Mouse (Mus musculus) retina, adult 2 months (tissue): Measurements from ENCODE around the gene Eral1.

Experiments
- DNase-seq: peaks from one replicate; pipeline ENCODE4 v3.0.0-alpha.2; 2012; ENCODE audit warnings: low read depth, low spot score

Eral1 gene

DNA sequence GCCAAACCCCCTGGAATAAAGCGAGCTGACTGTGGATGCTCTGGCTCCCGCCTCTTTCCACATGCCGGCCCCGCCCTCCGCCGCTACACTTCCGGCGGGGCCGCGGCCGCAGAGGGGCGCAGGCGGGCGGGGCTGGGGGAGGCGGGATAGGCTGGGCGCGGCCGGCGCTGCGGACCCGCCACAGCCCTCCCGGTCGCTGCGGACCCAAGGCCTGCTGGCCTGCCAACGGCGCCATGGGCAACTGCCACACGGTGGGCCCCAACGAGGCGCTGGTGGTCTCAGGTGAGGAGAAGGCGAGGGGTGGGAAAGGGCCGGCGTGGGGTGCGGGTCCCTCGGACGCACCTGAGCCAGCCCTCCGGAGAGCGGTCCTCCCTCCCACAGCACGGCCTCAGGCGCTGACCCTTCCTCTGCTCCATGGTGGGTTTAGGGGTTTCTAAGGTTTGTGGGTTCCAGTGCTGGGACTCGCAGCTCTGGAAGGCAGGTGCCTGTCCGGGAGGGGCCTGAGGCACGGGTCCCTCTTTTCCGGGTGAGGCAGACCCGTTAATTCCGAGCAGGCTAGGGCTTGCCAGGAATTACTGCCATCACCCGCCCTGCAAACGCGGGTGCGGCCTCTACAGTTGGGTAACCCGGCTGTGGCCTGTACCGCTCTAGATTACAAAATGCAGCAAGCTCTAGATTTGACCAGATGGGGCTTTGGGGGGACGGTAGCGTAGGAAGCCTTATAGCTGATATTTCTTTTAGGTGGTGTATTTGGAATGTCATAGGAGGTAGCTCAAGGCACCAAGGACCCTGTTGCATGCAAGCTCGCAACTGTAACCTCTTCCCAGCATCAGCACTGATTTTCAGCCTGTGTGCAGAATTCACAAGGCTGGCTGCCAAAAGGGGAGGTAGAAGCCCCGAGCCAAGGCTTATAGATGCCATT is 42.1 kb downstream of the Eral1 start, which contains the start of gene Flot2:
TSS of gene Flot2 (plus strand) at position 101 of the 922 bp plus-strand sequence.
- DNase-seq, result no peak

DNA sequence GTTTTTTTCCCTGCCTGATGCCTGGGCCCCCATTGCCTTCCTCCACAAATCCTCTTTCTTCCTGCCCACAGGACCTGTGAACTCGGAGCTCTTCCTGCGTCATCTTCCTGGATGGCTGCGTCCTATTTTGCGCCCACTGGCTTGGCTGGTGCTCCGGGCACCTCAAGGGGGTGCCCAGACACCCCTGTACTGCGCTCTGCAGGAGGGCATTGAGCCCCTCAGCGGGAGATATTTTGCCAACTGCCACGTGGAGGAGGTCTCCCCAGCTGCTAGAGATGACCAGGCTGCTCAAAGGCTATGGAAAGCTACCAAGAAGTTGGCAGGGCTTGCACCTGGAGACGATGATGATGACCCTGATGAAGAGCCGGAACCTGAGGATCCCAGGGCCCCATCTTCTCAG is 43.4 kb downstream of the Eral1 start:
- no peak for DNase-seq

DNA sequence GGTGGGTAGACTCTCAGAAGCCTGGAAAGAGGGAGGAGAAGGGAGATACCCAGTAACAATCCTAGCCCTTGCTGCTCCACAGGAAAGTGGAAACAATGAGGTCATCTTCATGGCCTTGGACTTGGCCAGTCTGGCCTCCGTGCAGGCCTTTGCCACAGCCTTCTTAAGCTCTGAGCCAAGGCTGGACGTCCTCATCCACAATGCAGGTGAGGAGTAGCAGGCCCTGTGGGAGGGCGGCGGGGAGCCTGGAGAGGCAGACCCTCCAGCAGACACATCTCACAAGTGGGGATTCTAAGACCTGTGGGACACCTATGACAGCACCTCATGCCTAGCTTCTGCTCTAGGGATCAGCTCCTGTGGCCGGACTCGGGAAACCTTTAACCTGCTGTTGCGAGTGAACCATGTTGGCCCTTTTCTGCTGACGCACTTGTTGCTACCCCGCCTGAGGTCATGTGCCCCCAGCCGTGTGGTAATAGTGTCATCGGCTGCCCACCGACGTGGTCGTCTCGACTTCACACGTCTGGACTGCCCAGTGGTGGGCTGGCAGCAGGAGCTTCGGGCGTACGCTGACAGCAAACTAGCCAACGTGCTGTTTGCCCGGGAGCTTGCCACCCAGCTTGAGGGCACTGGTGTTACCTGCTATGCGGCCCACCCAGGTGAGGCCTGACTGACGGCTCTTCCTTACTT is 46.1 kb downstream of the Eral1 start:
- no peak for DNase-seq

DNA sequence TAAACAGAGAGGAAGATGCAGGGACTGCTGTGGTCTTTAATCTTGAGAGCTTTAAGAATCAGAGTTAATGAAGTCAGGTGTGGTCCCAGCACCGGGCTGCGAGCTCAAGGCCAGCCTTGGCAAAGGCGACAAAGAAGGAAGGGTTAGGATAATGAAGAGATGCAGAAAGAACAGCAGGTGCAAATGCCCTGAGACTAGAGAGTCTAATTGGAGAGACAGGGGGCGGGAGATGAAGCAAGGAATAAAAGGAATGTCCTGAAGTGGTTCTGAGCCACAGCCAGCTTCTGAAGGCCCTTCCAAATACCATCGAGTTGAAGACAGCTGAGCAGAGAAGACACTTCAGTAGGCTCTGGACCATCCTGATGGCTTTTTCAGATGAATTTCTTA is 47.4 kb downstream of the Eral1 start:
- DNase-seq, result no peak

DNA sequence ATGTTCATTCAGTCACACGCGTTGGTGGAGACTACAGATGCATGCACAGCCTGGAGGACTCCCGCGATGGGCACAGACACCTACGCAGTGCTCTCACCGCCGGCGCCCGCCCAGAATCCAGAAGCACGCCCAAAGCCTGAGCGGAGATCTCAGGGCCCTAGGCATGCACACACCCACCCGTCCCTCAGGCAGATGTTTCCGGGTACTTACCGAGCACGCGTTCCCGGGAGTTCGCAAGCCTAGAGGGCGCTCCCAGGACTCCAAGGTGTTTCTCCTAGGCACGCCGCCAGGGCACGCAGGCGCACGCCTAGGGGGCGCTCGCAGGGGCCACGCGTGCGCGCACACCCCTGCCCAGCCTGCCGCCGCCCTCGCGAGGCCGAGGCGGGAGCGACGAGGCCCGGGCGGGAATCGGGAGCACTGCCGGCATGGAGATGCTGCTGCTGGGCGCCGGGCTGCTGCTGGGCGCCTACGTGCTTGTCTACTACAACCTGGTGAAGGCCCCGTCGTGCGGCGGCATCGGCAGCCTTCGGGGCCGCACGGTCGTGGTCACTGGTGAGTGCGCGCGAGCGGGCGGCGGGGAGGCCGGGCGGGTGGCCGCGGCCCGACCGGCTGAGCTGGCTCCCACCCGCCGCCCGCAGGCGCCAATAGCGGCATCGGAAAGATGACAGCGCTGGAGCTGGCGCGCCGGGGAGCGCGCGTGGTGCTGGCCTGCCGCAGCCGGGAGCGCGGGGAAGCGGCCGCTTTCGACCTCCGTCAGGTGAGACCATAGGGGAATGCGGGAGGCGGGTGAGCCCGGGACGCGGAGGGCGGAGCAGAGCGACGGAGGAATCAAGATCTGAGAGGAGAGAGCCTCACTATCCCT is 48.0 kb downstream of the Eral1 start, which contains the start of gene Dhrs13:
TSS of gene Dhrs13 (plus strand) at position 334 of the 862 bp plus-strand sequence.
- DNase-seq, result peak; percentile 77

DNA sequence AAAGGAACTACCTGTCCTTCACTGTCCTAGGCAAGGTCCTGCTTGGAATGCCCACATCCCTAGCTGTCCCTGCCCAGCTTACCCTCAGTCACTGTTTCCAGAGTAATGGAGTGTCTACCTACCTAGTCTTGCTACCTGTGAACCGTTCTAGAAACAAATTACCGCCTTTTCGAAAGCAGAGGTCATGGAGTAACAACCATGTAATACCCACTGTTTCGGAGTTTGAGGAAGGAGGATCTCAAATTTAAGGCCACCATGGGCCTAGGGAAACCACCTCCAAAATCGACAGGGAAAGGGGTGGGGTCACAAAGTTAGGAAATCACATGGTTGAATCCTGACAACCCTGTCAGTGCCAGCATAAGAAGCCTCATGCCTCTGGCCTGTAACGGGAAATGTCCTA is 48.8 kb downstream of the Eral1 start:
- DNase-seq, result no peak

DNA sequence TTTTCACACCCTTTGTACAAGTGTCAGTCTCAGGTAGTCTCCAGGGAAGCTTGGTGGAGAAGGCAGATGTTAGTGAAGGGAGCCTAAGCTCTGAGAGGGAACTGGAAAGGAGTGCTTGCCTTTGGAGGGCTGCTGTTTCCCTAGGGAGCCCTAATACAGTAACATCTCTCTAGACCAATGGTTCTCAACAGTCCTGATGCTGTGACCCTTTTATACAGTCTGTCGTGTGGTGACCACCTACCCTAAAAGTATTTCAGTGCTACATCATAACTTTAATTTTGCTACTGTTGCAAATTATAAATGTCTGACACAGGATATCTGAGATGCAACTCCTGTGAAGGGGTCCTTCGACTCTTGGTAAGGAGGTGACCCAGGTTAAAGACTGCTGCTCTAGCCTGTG is 49.6 kb downstream of the Eral1 start:
- DNase-seq, result no peak

DNA sequence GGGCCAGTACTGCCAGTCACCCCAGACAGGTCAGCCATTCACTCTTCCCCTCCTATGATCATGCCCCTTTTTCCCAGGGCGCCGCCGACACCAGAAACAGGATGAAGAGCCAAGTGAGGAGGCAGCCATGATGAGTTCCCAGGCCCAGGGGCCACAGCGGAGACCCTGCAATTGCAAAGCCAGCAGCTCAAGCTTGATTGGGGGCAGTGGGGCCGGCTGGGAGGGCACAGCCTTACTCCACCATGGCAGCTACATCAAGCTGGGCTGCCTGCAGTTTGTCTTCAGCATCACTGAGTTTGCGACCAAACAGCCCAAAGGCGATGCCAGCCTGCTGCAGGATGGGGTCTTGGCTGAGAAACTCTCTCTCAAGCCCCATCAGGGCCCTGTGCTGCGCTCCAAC is 50.9 kb downstream of the Eral1 start:
- DNase-seq, result no peak

DNA sequence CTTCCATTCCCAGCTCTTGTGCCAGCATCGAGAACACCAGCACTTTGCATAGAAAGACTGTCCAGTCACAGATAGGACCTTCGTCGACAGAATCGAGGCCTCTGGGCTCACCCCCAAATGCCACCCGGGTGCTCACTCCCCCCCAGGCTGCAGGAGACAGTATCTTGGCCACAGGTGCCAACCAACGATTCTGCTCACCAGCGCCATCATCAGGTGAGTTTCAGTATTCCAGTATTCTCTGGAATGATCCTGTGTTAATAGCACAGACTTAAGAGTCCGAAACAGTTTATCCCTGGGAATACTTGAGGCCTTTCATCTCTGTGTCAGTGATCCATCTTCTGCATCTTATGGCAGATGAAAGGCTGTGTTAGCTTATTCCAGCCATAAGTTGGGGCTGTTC is 56.6 kb downstream of the Eral1 start:
- no peak for DNase-seq
